Mouse (Mus musculus): ENCODE results near the gene Hoxd4. TPM values are rescaled to one million over a fixed set of nuclear protein-coding genes. Genes with fewer than 3 reads are reported as not detected.

Hoxd4 gene
- polyA plus RNA-seq, 1 experiment from 2014 or later: not detected

GRCm38 (mm10) chr2:74681594-74682531 lies 29.9 kb upstream of the Hoxd4 start:
- no peaks in the 10 kb centered on the region for H3K36me3 ChIP-seq (replicated peaks)
- peak overlapping the region; percentile 27; the same call in 1 of the 2 replicates for H3K4me3 ChIP-seq
- no peak for DNase-seq (ENCODE audit: extremely low spot score, low spot score)
- H3K27ac ChIP-seq: no peak overlapping the region
- peaks cover 15% of the 10 kb centered on the region for H3K4me1 ChIP-seq
- H3K9me3 ChIP-seq: no peaks in the 10 kb centered on the region
- peaks cover 100% of the 10 kb centered on the region for H3K27me3 ChIP-seq (ENCODE audit: poor library complexity, severe bottlenecking)
- WGBS: under 1% methylated on average over 75 of the region's 78 CpGs

- Histone ChIP-seq H3K4me1 (peaks cover 15% of the 10 kb centered on the region), H3K9me3 (no peaks in the 10 kb centered on the region), H3K27me3 (ENCODE audit: poor library complexity, severe bottlenecking) (peaks cover 100% of the 10 kb centered on the region), H3K4me3 (peak overlapping the region; percentile 16; the same call in 1 of the 2 replicates), H3K36me3 (replicated peaks) (no peaks in the 10 kb centered on the region), H3K27ac (no peak overlapping the region)
- DNase-seq (ENCODE audit: extremely low spot score, low spot score): no peak
- under 1% methylated on average over 48 of the region's 51 CpGs for WGBS
Observed at GRCm38 (mm10) chr2:74682796-74683195, 28.9 kb upstream of the Hoxd4 start.

GRCm38 (mm10) chr2:74683471-74683951 lies 28.2 kb upstream of the Hoxd4 start:
- Histone ChIP-seq H3K4me3 (no peak overlapping the region), H3K27ac (no peak overlapping the region), H3K4me1 (peaks cover 15% of the 10 kb centered on the region), H3K27me3 (ENCODE audit: poor library complexity, severe bottlenecking) (peaks cover 100% of the 10 kb centered on the region), H3K9me3 (no peaks in the 10 kb centered on the region), H3K36me3 (replicated peaks) (no peaks in the 10 kb centered on the region)
- WGBS: under 1% methylated on average over 18 of the region's 18 CpGs
- DNase-seq (ENCODE audit: extremely low spot score, low spot score): no peak

- Histone ChIP-seq H3K27ac (no peak overlapping the region), H3K36me3 (replicated peaks) (no peaks in the 10 kb centered on the region), H3K9me3 (no peaks in the 10 kb centered on the region), H3K4me1 (peaks cover 15% of the 10 kb centered on the region), H3K27me3 (ENCODE audit: poor library complexity, severe bottlenecking) (peaks cover 100% of the 10 kb centered on the region), H3K4me3 (no peak overlapping the region)
- WGBS: 1% methylated on average over 12 of the region's 12 CpGs
- no peak for DNase-seq (ENCODE audit: extremely low spot score, low spot score)
Observed at GRCm38 (mm10) chr2:74684106-74684505, 27.6 kb upstream of the Hoxd4 start.

- no peak for DNase-seq (ENCODE audit: extremely low spot score, low spot score)
- Histone ChIP-seq H3K27ac (no peak overlapping the region), H3K9me3 (no peaks in the 10 kb centered on the region), H3K27me3 (ENCODE audit: poor library complexity, severe bottlenecking) (peaks cover 100% of the 10 kb centered on the region), H3K4me3 (no peak overlapping the region), H3K36me3 (replicated peaks) (no peaks in the 10 kb centered on the region), H3K4me1 (peaks cover 15% of the 10 kb centered on the region)
- 10% methylated on average over 4 of the region's 4 CpGs for WGBS
Observed at GRCm38 (mm10) chr2:74685059-74685603, 26.6 kb upstream of the Hoxd4 start.

- no peaks in the 10 kb centered on the region for H3K36me3 ChIP-seq (replicated peaks)
- DNase-seq (ENCODE audit: extremely low spot score, low spot score): no peak
- WGBS: 5% methylated on average over 17 of the region's 17 CpGs
- no peak overlapping the region for H3K4me3 ChIP-seq
- H3K27ac ChIP-seq: no peak overlapping the region
- no peaks in the 10 kb centered on the region for H3K9me3 ChIP-seq
- H3K4me1 ChIP-seq: peaks cover 21% of the 10 kb centered on the region
- H3K27me3 ChIP-seq (ENCODE audit: poor library complexity, severe bottlenecking): peaks cover 100% of the 10 kb centered on the region
Observed at GRCm38 (mm10) chr2:74686301-74686987, 25.3 kb upstream of the Hoxd4 start.

- Histone ChIP-seq H3K4me3 (no peak overlapping the region), H3K27ac (no peak overlapping the region), H3K27me3 (ENCODE audit: poor library complexity, severe bottlenecking) (peaks cover 100% of the 10 kb centered on the region), H3K9me3 (no peaks in the 10 kb centered on the region), H3K36me3 (replicated peaks) (no peaks in the 10 kb centered on the region), H3K4me1 (peaks cover 17% of the 10 kb centered on the region)
- under 1% methylated on average over 27 of the region's 27 CpGs for WGBS
- no peak for DNase-seq (ENCODE audit: extremely low spot score, low spot score)
Observed at GRCm38 (mm10) chr2:74686988-74687697, 24.6 kb upstream of the Hoxd4 start.

- Histone ChIP-seq H3K4me1 (peaks cover 10% of the 10 kb centered on the region), H3K36me3 (replicated peaks) (no peaks in the 10 kb centered on the region), H3K4me3 (no peak overlapping the region), H3K27me3 (ENCODE audit: poor library complexity, severe bottlenecking) (peaks cover 100% of the 10 kb centered on the region), H3K27ac (no peak overlapping the region), H3K9me3 (no peaks in the 10 kb centered on the region)
- WGBS: 1% methylated on average over 31 of the region's 31 CpGs
- DNase-seq (ENCODE audit: extremely low spot score, low spot score): no peak
Observed at GRCm38 (mm10) chr2:74687698-74688555, 23.8 kb upstream of the Hoxd4 start.

GRCm38 (mm10) chr2:74688795-74689573 lies 22.7 kb upstream of the Hoxd4 start:
- Histone ChIP-seq H3K9me3 (no peaks in the 10 kb centered on the region), H3K27ac (no peak overlapping the region), H3K27me3 (ENCODE audit: poor library complexity, severe bottlenecking) (peaks cover 100% of the 10 kb centered on the region), H3K4me3 (no peak overlapping the region), H3K36me3 (replicated peaks) (no peaks in the 10 kb centered on the region), H3K4me1 (peaks cover 8% of the 10 kb centered on the region)
- no peak for DNase-seq (ENCODE audit: extremely low spot score, low spot score)
- WGBS: 4% methylated on average over 12 of the region's 12 CpGs

- H3K27ac ChIP-seq: no peak overlapping the region
- WGBS: 2% methylated on average over 24 of the region's 24 CpGs
- peaks cover 8% of the 10 kb centered on the region for H3K4me1 ChIP-seq
- H3K27me3 ChIP-seq (ENCODE audit: poor library complexity, severe bottlenecking): peaks cover 100% of the 10 kb centered on the region
- H3K4me3 ChIP-seq: no peak overlapping the region
- DNase-seq (ENCODE audit: extremely low spot score, low spot score): no peak
- no peaks in the 10 kb centered on the region for H3K9me3 ChIP-seq
- H3K36me3 ChIP-seq (replicated peaks): no peaks in the 10 kb centered on the region
Observed at GRCm38 (mm10) chr2:74689574-74690337, 22.0 kb upstream of the Hoxd4 start.
